Mouse (Mus musculus): Measurements from ENCODE around the gene Rb1. TPM values are rescaled to one million over a fixed set of nuclear protein-coding genes. Genes with fewer than 3 reads are reported as not detected.

Gene Rb1
- polyA plus RNA-seq, 1 experiment from 2014 or later = 41.4 TPM

- Histone ChIP-seq H3K4me3 (ENCODE audit: low read depth, low read length) (no peak overlapping the region), H3K4me2 (no peak overlapping the region)
Measured at GRCm38 (mm10) chr14:73239857-73240256, 85.8 kb downstream of the Rb1 start.

GRCm38 (mm10) chr14:73239291-73239690, 86.3 kb downstream of the Rb1 start:
- peak overlapping the region; percentile 77 for H3K9ac ChIP-seq (ENCODE audit: low read length)
- 0% methylated on average over 6 of the region's 6 CpGs for WGBS
- H3K9me3 ChIP-seq (ENCODE audit: control insufficient read depth, low read length) = no peaks in the 10 kb centered on the region
- no peaks in the 10 kb centered on the region for H3K36me3 ChIP-seq (ENCODE audit: control insufficient read depth, insufficient read depth, low read length)
- H3K4me2 ChIP-seq = peak overlapping the region; percentile 54
- ATAC-seq (ENCODE audit: low FRiP score) = peak; percentile 72
- H3K27ac ChIP-seq (ENCODE audit: low read depth, low read length) = peak overlapping the region; percentile 95
- peak; percentile 96 for DNase-seq (ENCODE audit: low spot score, missing footprints)
- H3K4me3 ChIP-seq (ENCODE audit: low read depth, low read length) = peak overlapping the region; percentile 56
- peaks cover 8% of the 10 kb centered on the region; the same call in 1 of the 2 replicates for H3K4me1 ChIP-seq (ENCODE audit: control insufficient read depth, insufficient read depth, low read length)
- no peaks in the 10 kb centered on the region for H3K27me3 ChIP-seq (ENCODE audit: control insufficient read depth, insufficient read depth, low read length)

More at GRCm38 (mm10) chr14:73239857-73240256, 85.8 kb downstream of the Rb1 start:
- no peaks in the 10 kb centered on the region for H3K27me3 ChIP-seq (ENCODE audit: control insufficient read depth, insufficient read depth, low read length)
- no peaks in the 10 kb centered on the region for H3K36me3 ChIP-seq (ENCODE audit: control insufficient read depth, insufficient read depth, low read length)
- H3K4me1 ChIP-seq (ENCODE audit: control insufficient read depth, insufficient read depth, low read length) = peaks cover 3% of the 10 kb centered on the region; the same call in 1 of the 2 replicates
- no peaks in the 10 kb centered on the region for H3K9me3 ChIP-seq (ENCODE audit: control insufficient read depth, low read length)
- H3K9ac ChIP-seq (ENCODE audit: low read length) = no peak overlapping the region
- no peak overlapping the region for H3K27ac ChIP-seq (ENCODE audit: low read depth, low read length)
- WGBS = 50% methylated on average over 3 of the region's 3 CpGs
- no peak for ATAC-seq (ENCODE audit: low FRiP score)
- DNase-seq (ENCODE audit: low spot score, missing footprints) = no peak

DNA sequence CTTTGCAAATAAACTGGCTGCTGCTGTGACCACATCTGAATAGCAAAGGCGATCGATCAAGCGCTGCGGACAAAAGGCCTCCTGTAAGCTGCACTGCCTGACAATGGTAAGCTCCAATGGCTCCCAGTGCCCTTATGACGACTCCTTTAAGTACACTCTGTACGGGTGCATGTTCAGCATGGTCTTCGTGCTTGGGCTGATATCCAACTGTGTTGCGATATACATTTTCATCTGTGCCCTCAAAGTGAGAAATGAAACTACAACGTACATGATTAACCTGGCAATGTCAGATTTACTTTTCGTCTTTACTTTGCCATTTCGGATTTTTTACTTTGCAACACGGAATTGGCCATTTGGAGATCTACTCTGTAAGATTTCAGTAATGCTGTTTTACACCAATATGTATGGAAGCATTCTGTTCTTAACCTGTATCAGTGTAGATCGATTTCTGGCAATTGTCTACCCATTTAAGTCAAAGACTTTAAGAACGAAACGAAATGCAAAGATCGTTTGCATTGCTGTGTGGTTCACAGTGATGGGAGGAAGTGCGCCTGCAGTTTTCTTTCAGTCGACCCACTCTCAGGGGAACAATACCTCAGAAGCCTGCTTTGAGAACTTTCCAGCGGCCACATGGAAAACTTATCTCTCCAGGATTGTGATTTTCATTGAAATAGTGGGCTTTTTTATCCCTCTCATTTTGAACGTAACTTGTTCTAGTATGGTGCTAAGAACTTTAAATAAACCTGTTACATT, 86.9 kb downstream of the Rb1 start:
- H3K36me3 ChIP-seq (ENCODE audit: control insufficient read depth, insufficient read depth, low read length) = no peaks in the 10 kb centered on the region
- H3K27me3 ChIP-seq (ENCODE audit: control insufficient read depth, insufficient read depth, low read length) = no peaks in the 10 kb centered on the region
- H3K4me3 ChIP-seq (ENCODE audit: low read depth, low read length) = peak overlapping the region; percentile 56
- ATAC-seq (ENCODE audit: low FRiP score) (peak; percentile 89), DNase-seq (ENCODE audit: low spot score, missing footprints) (peak; percentile 96)
- peak overlapping the region; percentile 54 for H3K4me2 ChIP-seq
- no peaks in the 10 kb centered on the region for H3K9me3 ChIP-seq (ENCODE audit: control insufficient read depth, low read length)
- H3K4me1 ChIP-seq (ENCODE audit: control insufficient read depth, insufficient read depth, low read length) = peaks cover 10% of the 10 kb centered on the region; the same call in 1 of the 2 replicates
- whole genome bisulfite sequencing = under 1% methylated on average over 20 of the region's 20 CpGs
- peak overlapping the region; percentile 77 for H3K9ac ChIP-seq (ENCODE audit: low read length)
- peak overlapping the region; percentile 95 for H3K27ac ChIP-seq (ENCODE audit: low read depth, low read length)

GRCm38 (mm10) chr14:73237848-73238321, 87.7 kb downstream of the Rb1 start, which contains the start of gene Lpar6:
TSS of gene Lpar6 (plus strand) at chr14:73237895.
- ATAC-seq (ENCODE audit: low FRiP score) (peak; percentile 81), DNase-seq (ENCODE audit: low spot score, missing footprints) (peak; percentile 98)
- Histone ChIP-seq H3K4me2 (peak within 1 kb of the TSS; percentile 54), H3K9me3 (ENCODE audit: control insufficient read depth, low read length) (no peaks in the 10 kb centered on the region), H3K9ac (ENCODE audit: low read length) (peak within 1 kb of the TSS; percentile 77), H3K27ac (ENCODE audit: low read depth, low read length) (peak within 1 kb of the TSS; percentile 95), H3K27me3 (ENCODE audit: control insufficient read depth, insufficient read depth, low read length) (no peaks in the 10 kb centered on the region), H3K4me3 (ENCODE audit: low read depth, low read length) (peak within 1 kb of the TSS; percentile 56), H3K4me1 (ENCODE audit: control insufficient read depth, insufficient read depth, low read length) (peaks cover 10% of the 10 kb centered on the region; the same call in 1 of the 2 replicates), H3K36me3 (ENCODE audit: control insufficient read depth, insufficient read depth, low read length) (no peaks in the 10 kb centered on the region)
- under 1% methylated on average over 19 of the region's 19 CpGs for WGBS

DNA sequence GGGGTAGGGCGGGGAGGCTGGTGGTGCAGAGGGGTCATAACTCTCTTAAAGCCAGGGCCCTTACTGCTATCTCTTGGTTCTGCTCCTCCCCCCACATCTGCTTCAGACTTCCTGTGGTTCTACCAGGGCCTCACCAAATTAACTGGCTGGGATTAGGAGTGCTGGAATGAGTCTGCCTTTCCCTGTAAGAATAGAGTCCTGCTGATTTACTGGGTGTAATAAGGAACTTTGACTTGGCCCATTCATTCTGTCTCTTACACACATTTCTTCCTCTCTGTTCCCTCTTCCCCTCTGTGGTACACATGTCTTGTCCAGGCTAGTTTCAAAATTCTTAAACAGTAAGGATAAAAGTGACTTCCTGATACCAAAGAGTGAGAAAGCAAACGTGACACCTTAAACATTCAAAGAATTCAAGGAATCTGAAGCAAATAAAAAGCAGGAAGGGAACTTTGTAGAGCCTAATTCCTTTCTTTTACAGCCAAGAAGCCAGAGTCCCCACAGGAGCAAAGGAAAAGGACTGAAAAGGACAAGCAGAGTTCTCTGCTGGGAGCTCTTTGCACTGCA, 91.1 kb downstream of the Rb1 start:
- Histone ChIP-seq H3K27ac (ENCODE audit: low read depth, low read length) (no peak overlapping the region), H3K4me1 (ENCODE audit: control insufficient read depth, insufficient read depth, low read length) (peaks cover 10% of the 10 kb centered on the region; the same call in 1 of the 2 replicates), H3K9me3 (ENCODE audit: control insufficient read depth, low read length) (no peaks in the 10 kb centered on the region), H3K4me3 (ENCODE audit: low read depth, low read length) (no peak overlapping the region), H3K27me3 (ENCODE audit: control insufficient read depth, insufficient read depth, low read length) (no peaks in the 10 kb centered on the region), H3K9ac (ENCODE audit: low read length) (no peak overlapping the region), H3K4me2 (no peak overlapping the region), H3K36me3 (ENCODE audit: control insufficient read depth, insufficient read depth, low read length) (no peaks in the 10 kb centered on the region)
- ATAC-seq (ENCODE audit: low FRiP score) = no peak
- WGBS = 10% methylated on average over 2 of the region's 2 CpGs
- no peak for DNase-seq (ENCODE audit: low spot score, missing footprints)

DNA sequence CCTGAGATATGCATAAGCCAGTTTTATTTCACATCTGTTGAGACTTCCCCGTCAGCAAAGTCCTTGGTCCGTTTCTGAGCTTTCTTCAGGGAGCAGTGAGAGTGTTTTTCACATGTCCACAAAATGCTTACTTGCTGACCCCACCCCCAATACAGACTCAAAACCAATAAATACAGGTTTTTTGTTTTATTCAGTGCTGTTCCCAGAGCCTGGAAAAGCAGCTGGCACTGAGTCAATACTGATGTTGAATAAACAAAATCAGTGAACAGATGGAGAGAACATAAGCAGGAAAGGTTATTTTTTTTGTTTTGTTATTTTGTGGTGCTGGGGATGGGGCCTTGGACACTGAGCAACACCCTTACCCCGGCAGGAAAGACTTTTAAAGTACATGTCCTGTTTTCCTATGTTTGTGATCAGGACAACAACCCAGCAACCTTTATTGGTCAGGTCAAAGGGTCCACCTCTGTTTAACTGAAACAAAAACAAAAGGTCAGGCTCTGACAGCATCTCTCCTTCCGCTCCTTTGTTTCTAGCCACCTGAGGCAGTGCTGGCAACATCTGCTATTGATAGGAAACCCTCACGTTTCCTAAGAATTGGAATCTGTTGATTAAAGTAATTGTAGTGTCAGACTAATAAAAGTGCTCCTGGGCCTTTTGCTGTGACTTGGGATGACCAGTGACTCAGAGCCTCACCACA, 94.2 kb downstream of the Rb1 start:
- ATAC-seq (ENCODE audit: low FRiP score) = no peak
- Histone ChIP-seq H3K4me3 (ENCODE audit: low read depth, low read length) (no peak overlapping the region), H3K27me3 (ENCODE audit: control insufficient read depth, insufficient read depth, low read length) (no peaks in the 10 kb centered on the region), H3K27ac (ENCODE audit: low read depth, low read length) (0 out of 2 replicates have a peak overlapping the region, but pooled peaks have one; percentile 20), H3K9me3 (ENCODE audit: control insufficient read depth, low read length) (no peaks in the 10 kb centered on the region), H3K4me1 (ENCODE audit: control insufficient read depth, insufficient read depth, low read length) (peaks cover 10% of the 10 kb centered on the region; the same call in 1 of the 2 replicates), H3K9ac (ENCODE audit: low read length) (no peak overlapping the region), H3K4me2 (no peak overlapping the region), H3K36me3 (ENCODE audit: control insufficient read depth, insufficient read depth, low read length) (no peaks in the 10 kb centered on the region)
- 22% methylated on average over 5 of the region's 5 CpGs for WGBS
- DNase-seq (ENCODE audit: low spot score, missing footprints) = no peak

DNA sequence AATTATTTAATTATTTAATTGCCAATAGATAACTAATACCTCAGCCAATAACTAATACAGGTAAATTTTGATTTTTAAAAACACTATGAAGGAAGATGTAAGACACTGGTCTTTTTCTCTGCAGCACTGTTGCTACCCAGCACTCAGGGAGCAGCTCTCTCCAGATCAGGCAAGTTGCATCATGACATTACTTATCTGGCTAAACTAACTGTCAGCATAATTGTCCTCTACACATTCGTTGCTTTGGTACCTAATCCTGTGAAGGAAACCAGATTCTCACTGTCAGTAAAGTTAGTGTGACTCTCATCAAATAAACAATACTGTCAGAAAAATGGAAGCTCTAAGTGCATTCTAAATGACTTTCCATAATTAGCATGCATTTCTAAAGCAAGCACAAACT, 98.8 kb downstream of the Rb1 start:
- DNase-seq (ENCODE audit: low spot score, missing footprints) (no peak), ATAC-seq (ENCODE audit: low FRiP score) (no peak)
- no peak overlapping the region for H3K4me3 ChIP-seq (ENCODE audit: low read depth, low read length)
- no peaks in the 10 kb centered on the region for H3K9me3 ChIP-seq (ENCODE audit: control insufficient read depth, low read length)
- H3K27ac ChIP-seq (ENCODE audit: low read depth, low read length) = no peak overlapping the region
- H3K36me3 ChIP-seq (ENCODE audit: control insufficient read depth, insufficient read depth, low read length) = no peaks in the 10 kb centered on the region
- no peak overlapping the region for H3K4me2 ChIP-seq
- no peaks in the 10 kb centered on the region for H3K4me1 ChIP-seq (ENCODE audit: control insufficient read depth, insufficient read depth, low read length)
- no peak overlapping the region for H3K9ac ChIP-seq (ENCODE audit: low read length)
- 50% methylated on average over 1 of the region's 1 CpGs for WGBS
- H3K27me3 ChIP-seq (ENCODE audit: control insufficient read depth, insufficient read depth, low read length) = no peaks in the 10 kb centered on the region

DNA sequence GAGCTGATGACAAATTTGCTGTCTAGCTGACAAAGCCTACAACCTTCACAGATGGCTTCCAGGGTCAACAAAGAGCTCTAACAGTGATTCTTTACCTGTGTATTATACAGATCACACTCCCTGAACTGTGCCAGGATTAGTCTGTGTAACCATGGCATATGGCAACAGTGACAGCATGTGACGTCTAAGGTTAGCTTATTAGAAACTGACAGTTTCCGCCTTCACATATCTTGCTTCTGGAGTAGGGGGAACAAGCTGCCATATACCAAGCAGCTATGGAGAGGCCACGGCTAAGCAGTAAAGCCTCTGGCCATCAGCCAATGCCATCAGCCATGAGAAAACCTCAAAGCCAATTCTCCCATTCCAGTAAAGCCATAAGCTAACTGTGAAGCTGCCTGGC, 99.3 kb downstream of the Rb1 start:
- H3K4me3 ChIP-seq (ENCODE audit: low read depth, low read length) = no peak overlapping the region
- DNase-seq (ENCODE audit: low spot score, missing footprints) = no peak
- 81% methylated on average over 3 of the region's 3 CpGs for WGBS
- no peaks in the 10 kb centered on the region for H3K36me3 ChIP-seq (ENCODE audit: control insufficient read depth, insufficient read depth, low read length)
- no peaks in the 10 kb centered on the region for H3K9me3 ChIP-seq (ENCODE audit: control insufficient read depth, low read length)
- no peaks in the 10 kb centered on the region for H3K27me3 ChIP-seq (ENCODE audit: control insufficient read depth, insufficient read depth, low read length)
- 0 out of 2 replicates have a peak, but pooled peaks have one; percentile 7 for ATAC-seq (ENCODE audit: low FRiP score)
- H3K4me2 ChIP-seq = no peak overlapping the region
- H3K4me1 ChIP-seq (ENCODE audit: control insufficient read depth, insufficient read depth, low read length) = no peaks in the 10 kb centered on the region
- H3K9ac ChIP-seq (ENCODE audit: low read length) = no peak overlapping the region
- no peak overlapping the region for H3K27ac ChIP-seq (ENCODE audit: low read depth, low read length)
